In the genomic region with DNA sequence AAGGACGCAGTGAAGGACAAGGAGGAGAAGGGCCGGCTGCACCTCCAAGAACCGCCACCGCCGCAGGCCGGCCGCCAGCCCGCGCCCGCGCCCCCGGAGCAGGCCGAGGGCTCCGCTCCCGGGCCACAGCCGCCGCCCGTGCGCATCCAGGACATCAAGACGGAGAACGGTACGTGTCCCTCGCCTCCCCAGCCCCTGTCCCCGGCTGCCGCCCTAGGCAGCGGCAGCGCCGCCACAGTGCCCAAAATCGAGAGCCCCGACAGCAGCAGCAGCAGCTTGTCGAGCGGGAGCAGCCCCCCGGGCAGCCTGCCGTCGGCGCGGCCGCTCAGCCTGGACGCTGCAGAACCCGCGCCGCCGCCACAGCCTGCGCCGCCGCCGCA, we compare ENCODE assay signal across 8 mouse cellular contexts. TPM values are rescaled to one million over a fixed set of nuclear protein-coding genes. Genes with fewer than 3 reads are reported as not detected.
DNase-seq lines count a peak whose midpoint lies in the region; ATAC-seq and TF ChIP-seq lines count a peak whose summit lies in the region.

No protein-coding gene starts in this region.

- TF ChIP-seq POLR2A in thymus, adult 2 months (IDR thresholded peaks at IDR 0.05; ENCODE audit: control insufficient read depth, extremely low read depth, insufficient read depth, low read length, poor library complexity), result no peak
- no peak for TF ChIP-seq POLR2A in olfactory bulb, adult 2 months (IDR thresholded peaks at IDR 0.05; ENCODE audit: insufficient read depth, low read depth, low read length)

- intact Hi-C loops in left cerebral cortex, postnatal 14 days (cut with DNase I), result loop anchor here (5.0 kb wide), 1 partner anchor 180 kb away; a partner anchor contains a TSS

- H3K4me2 ChIP-seq in intestine, embryonic 16.5 days (ENCODE audit: low read depth, low read length), result peak overlapping the region; percentile 99

- no peak for ATAC-seq in intestine, embryonic 16.5 days

- DNase-seq in embryo, embryonic 10.5 days (ENCODE audit: low spot score), result peak; percentile 38
- no peak for DNase-seq in embryo, embryonic 9.5 days (ENCODE audit: extremely low spot score)
- no peak for DNase-seq in thymus, adult 2 months
- DNase-seq in thymus, postnatal 25 days, result no peak
- DNase-seq in T-cell, adult 2 months (ENCODE audit: low spot score), result no peak
- no peak for DNase-seq in left cerebral cortex, postnatal 14 days (ENCODE audit: low spot score in 2 of 2)

- no peak overlapping the region for H3K27ac ChIP-seq in thymus, adult 2 months (ENCODE audit: control insufficient read depth, insufficient read depth, low read length)
- H3K27ac ChIP-seq in intestine, embryonic 16.5 days (ENCODE audit: low read length), result no peak overlapping the region
- no peak overlapping the region for H3K27ac ChIP-seq in olfactory bulb, adult 2 months (ENCODE audit: insufficient read depth, low read depth, low read length)

- peak overlapping the region; percentile 65; the same call in 1 of the 2 replicates for H3K9ac ChIP-seq in intestine, embryonic 16.5 days (ENCODE audit: low read depth, low read length)

- H3K36me3 ChIP-seq in thymus, adult 2 months (ENCODE audit: control insufficient read depth, insufficient read depth, low read length), result no peaks in the 10 kb centered on the region
- H3K36me3 ChIP-seq in intestine, embryonic 16.5 days (ENCODE audit: control insufficient read depth, insufficient read depth, low read length), result no peaks in the 10 kb centered on the region

- TF ChIP-seq CTCF in thymus, adult 2 months (IDR thresholded peaks at IDR 0.05; ENCODE audit: borderline replicate concordance, control insufficient read depth, extremely low read depth, insufficient read depth, low read length, poor library complexity), result no peak
- TF ChIP-seq CTCF in olfactory bulb, adult 2 months (IDR thresholded peaks at IDR 0.05; ENCODE audit: insufficient read depth, low read depth, low read length), result no peak

- H3K4me1 ChIP-seq in thymus, adult 2 months (replicated peaks; ENCODE audit: control insufficient read depth, insufficient read depth, low read length), result peaks cover 20% of the 10 kb centered on the region
- H3K4me1 ChIP-seq in intestine, embryonic 16.5 days (ENCODE audit: control insufficient read depth, insufficient read depth, low read length), result peaks cover 35% of the 10 kb centered on the region
- H3K4me1 ChIP-seq in olfactory bulb, adult 2 months (ENCODE audit: control insufficient read depth, insufficient read depth, low read length), result peaks cover 16% of the 10 kb centered on the region

- H3K9me3 ChIP-seq in intestine, embryonic 16.5 days (ENCODE audit: control insufficient read depth, low read length), result no peaks in the 10 kb centered on the region

- peaks cover 50% of the 10 kb centered on the region for H3K27me3 ChIP-seq in thymus, adult 2 months (ENCODE audit: control insufficient read depth, insufficient read depth, low read length)
- peaks cover 77% of the 10 kb centered on the region for H3K27me3 ChIP-seq in intestine, embryonic 16.5 days (replicated peaks; ENCODE audit: control insufficient read depth, insufficient read depth, low read length)

- peak overlapping the region; percentile 39 for H3K4me3 ChIP-seq in thymus, adult 2 months (ENCODE audit: control insufficient read depth, insufficient read depth, low read length)
- peak overlapping the region; percentile 61 for H3K4me3 ChIP-seq in intestine, embryonic 16.5 days (ENCODE audit: low read length)
- peak overlapping the region; percentile 35 for H3K4me3 ChIP-seq in olfactory bulb, adult 2 months (ENCODE audit: insufficient read depth, low read depth, low read length)

- 4% methylated on average over 47 of the region's 47 CpGs for WGBS in thymus, adult 2 months
- WGBS in intestine, embryonic 16.5 days, result under 1% methylated on average over 46 of the region's 47 CpGs
- WGBS in olfactory bulb, adult 2 months, result under 1% methylated on average over 38 of the region's 47 CpGs

RNA-seq across cellular contexts. Expression of a gene that starts 1.3 kb away (rescaled TPM):
- polyA plus RNA-seq in thymus, adult 2 months (2012; rRNA removed), result 1.9 TPM in 2 replicates
- polyA plus RNA-seq in intestine, embryonic 16.5 days (2015; fragmentation: Nextera tagmentation; extraction: Ambion mirVana), result 0.06 and 0.07 TPM in 2 replicates
- not detected in 2 replicates for polyA plus RNA-seq in olfactory bulb, adult 2 months (2012; ENCODE audit: insufficient read depth, insufficient read length, low replicate concordance, missing spikeins)
- 1 to 10 TPM; 6.1 to 6.9 TPM for total RNA-seq in left cerebral cortex, postnatal 14 days (2021)
